In the genomic region with DNA sequence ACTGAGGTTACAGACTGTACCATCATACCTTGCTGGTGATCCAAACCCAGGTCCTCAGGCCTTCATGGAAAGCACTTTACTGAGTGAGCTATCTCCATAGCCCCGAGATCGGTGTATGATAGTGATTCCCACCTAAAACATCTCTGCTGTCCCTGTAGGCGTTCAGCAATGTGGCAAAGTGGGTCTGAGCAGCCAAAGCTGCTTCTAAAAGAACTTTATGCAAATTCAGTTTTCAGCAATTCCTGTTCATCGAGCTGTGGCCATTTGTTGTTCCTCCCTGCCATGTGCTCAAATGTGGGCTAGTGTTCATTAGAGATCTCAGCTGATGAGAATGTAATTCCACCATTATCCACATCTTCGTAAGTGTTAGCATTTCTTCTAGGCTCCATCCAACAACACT, we compare ENCODE assay signal across 23 mouse cellular contexts. TPM values are rescaled to one million over a fixed set of nuclear protein-coding genes. Genes with fewer than 3 reads are reported as not detected.
DNase-seq lines count a peak whose midpoint lies in the region; ATAC-seq lines count a peak whose summit lies in the region.
"Had no signal": no experiment of that assay in that cellular context is flagged by ENCODE, and none has a peak within 500 bp of the region (broad histone marks: within the 10 kb centered on the region; RNA-seq: fewer than 3 reads in every experiment).

No protein-coding gene starts in this region.

- no peaks in the 10 kb centered on the region for H3K4me1 ChIP-seq in kidney, embryonic 16.5 days (ENCODE audit: insufficient read depth, low read length)
- H3K4me1 ChIP-seq: forebrain, embryonic 10.5 days; forebrain, embryonic 15.5 days had no signal

- H3K27me3 ChIP-seq in kidney, embryonic 16.5 days (ENCODE audit: insufficient read depth, low read length), result no peaks in the 10 kb centered on the region
- H3K27me3 ChIP-seq: forebrain, embryonic 15.5 days; heart, embryonic 13.5 days had no signal

- no peak overlapping the region for H3K27ac ChIP-seq in kidney, embryonic 16.5 days (ENCODE audit: low read length)
- H3K27ac ChIP-seq: forebrain, embryonic 10.5 days; forebrain, embryonic 15.5 days; gastrocnemius, adult 2 months; heart, embryonic 13.5 days; hindbrain, embryonic 14.5 days had no signal

- 88% methylated on average over 5 of the region's 5 CpGs for whole genome bisulfite sequencing in kidney, embryonic 16.5 days

- H3K4me3 ChIP-seq in kidney, embryonic 16.5 days (ENCODE audit: low read length), result no peak overlapping the region
- H3K4me3 ChIP-seq: forebrain, embryonic 10.5 days; forebrain, embryonic 15.5 days; gastrocnemius, adult 2 months; heart, embryonic 13.5 days had no signal

- no peak overlapping the region for H3K4me2 ChIP-seq in kidney, embryonic 16.5 days (replicated peaks; ENCODE audit: low read depth, low read length)
- H3K4me2 ChIP-seq: forebrain, embryonic 15.5 days; heart, embryonic 13.5 days; hindbrain, embryonic 14.5 days had no signal

- H3K36me3 ChIP-seq in kidney, embryonic 16.5 days (ENCODE audit: insufficient read depth, low read length), result peaks cover 4% of the 10 kb centered on the region
- H3K36me3 ChIP-seq: forebrain, embryonic 15.5 days had no signal

- H3K9ac ChIP-seq in kidney, embryonic 16.5 days (replicated peaks; ENCODE audit: low read length), result no peak overlapping the region
- H3K9ac ChIP-seq: forebrain, embryonic 15.5 days; heart, embryonic 13.5 days; hindbrain, embryonic 14.5 days had no signal

- DNase-seq in frontal cortex, postnatal 14 days (ENCODE audit: low spot score in 2 of 2), result no peak
- peak; percentile 42 to 46 for DNase-seq in layer of hippocampus, adult 8-10 months (ENCODE audit: low spot score in 2 of 2)
- DNase-seq in layer of hippocampus, postnatal 25 days (ENCODE audit: extremely low spot score in 1 of 2, low spot score in 1 of 2), result no peak
- peak; percentile 67 for DNase-seq in brain, adult 2 months (ENCODE audit: low read depth, low spot score)
- DNase-seq: adrenal gland, adult 2 months; adrenal gland, postnatal 14 days; cerebellum, adult 11-12 months; cerebellum, adult 8-10 months; cerebellum, postnatal 10 days; gastrocnemius, adult 2 months; gastrocnemius, postnatal 14 days; heart, adult 18-20 months; heart, postnatal 14 days; heart, postnatal 4 days had no signal

- no peaks in the 10 kb centered on the region for H3K9me3 ChIP-seq in kidney, embryonic 16.5 days (ENCODE audit: low read length)
- H3K9me3 ChIP-seq: forebrain, embryonic 10.5 days; forebrain, embryonic 15.5 days; heart, embryonic 13.5 days had no signal

- peak; percentile 93 for ATAC-seq in frontal cortex, adult (ENCODE audit: low TSS enrichment)
- no peak for ATAC-seq in kidney, embryonic 16.5 days (ENCODE audit: low FRiP score, low TSS enrichment)
- ATAC-seq: CD4-positive, CD25-positive, alpha-beta regulatory T cell, adult 4 months; forebrain, embryonic 15.5 days; intestine, postnatal 0 days had no signal

RNA-seq across cellular contexts. Expression of gene Map1s, which starts 20.7 kb away (rescaled TPM):
- total RNA-seq in layer of hippocampus, adult 8-10 months (2022), result 10 to 100 TPM; 85.7 to 93.1 (median 88.8) TPM
- 10 to 100 TPM; 87.7 to 94.2 TPM for total RNA-seq in layer of hippocampus, postnatal 25 days (2021)
- polyA plus RNA-seq in kidney, embryonic 16.5 days (2015; fragmentation: Nextera tagmentation; extraction: Ambion mirVana), result 56.9 and 63.1 TPM in 2 replicates

RNA-seq across cellular contexts. Expression of gene Rpl18a, which starts 29.2 kb away (rescaled TPM):
- 100 to 1,000 TPM; 619 to 893 (median 714) TPM for total RNA-seq in layer of hippocampus, adult 8-10 months (2022)
- 100 to 1,000 TPM; 634 to 770 TPM for total RNA-seq in layer of hippocampus, postnatal 25 days (2021)
- 4,081 and 4,203 TPM in 2 replicates for polyA plus RNA-seq in kidney, embryonic 16.5 days (2015; fragmentation: Nextera tagmentation; extraction: Ambion mirVana)

RNA-seq across cellular contexts. Expression of gene Slc5a5, which starts 33.8 kb away (rescaled TPM):
- total RNA-seq in layer of hippocampus, adult 8-10 months (2022), result 10 to 100 TPM; 10.5 to 12.3 (median 11.0) TPM
- total RNA-seq in layer of hippocampus, postnatal 25 days (2021), result 10 to 100 TPM in 1 of 2 experiments, 1 to 10 TPM in 1; 6.9 to 10.5 TPM
- 0.22 and 0.28 TPM in 2 replicates for polyA plus RNA-seq in kidney, embryonic 16.5 days (2015; fragmentation: Nextera tagmentation; extraction: Ambion mirVana)
- total RNA-seq: adrenal gland, postnatal 14 days; gastrocnemius, adult 2 months; gastrocnemius, postnatal 4 days; heart, adult 18-20 months had no signal
- polyA plus RNA-seq: CD4-positive, CD25-positive, alpha-beta regulatory T cell, adult 4 months had no signal

RNA-seq across cellular contexts. Expression of gene Ccdc124, which starts 52.7 kb away (rescaled TPM):
- total RNA-seq in layer of hippocampus, adult 8-10 months (2022), result 10 to 100 TPM; 69.8 to 87.9 (median 78.7) TPM
- 10 to 100 TPM; 92.7 to 95.6 TPM for total RNA-seq in layer of hippocampus, postnatal 25 days (2021)
- 114 and 119 TPM in 2 replicates for polyA plus RNA-seq in kidney, embryonic 16.5 days (2015; fragmentation: Nextera tagmentation; extraction: Ambion mirVana)

Comparison
In these comparisons a context has a peak if more than half of its experiments do, and no peak if none do; other contexts are left out.
1. DNase-seq: peak in layer of hippocampus, adult 8-10 months (2 of 2) and brain, adult 2 months (single experiment); none in frontal cortex, postnatal 14 days (0 of 2) and layer of hippocampus, postnatal 25 days (0 of 2).